ENCODE assay signal across 20 mouse cellular contexts in the genomic region with DNA sequence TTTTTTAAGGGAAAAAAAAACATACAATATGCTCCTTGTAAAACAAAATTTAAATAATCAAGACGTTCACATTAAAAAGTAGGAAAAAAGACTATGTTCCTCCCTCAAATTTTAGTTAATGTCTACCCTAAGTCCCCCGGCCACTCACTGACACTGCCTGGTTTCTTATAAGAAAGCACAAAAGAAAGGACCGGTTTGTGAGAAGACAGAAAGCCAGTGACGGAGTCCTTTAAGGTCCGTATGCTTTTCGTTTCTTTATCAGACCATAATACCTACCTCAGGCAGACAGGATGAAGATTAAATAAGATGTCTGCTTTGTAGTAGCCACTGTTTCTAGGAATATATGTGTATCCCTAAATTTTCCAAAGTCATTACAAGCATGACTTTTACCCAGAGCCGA.
DNase-seq lines count a peak whose midpoint lies in the region; ATAC-seq and TF ChIP-seq lines count a peak whose summit lies in the region.
"Had no signal": no experiment of that assay in that cellular context is flagged by ENCODE, and none has a peak within 500 bp of the region (broad histone marks: within the 10 kb centered on the region; RNA-seq: fewer than 3 reads in every experiment).

No protein-coding gene starts in this region.

- H3K27me3 ChIP-seq in heart, embryonic 10.5 days (ENCODE audit: insufficient read depth, poor library complexity, severe bottlenecking), result no peaks in the 10 kb centered on the region
- no peaks in the 10 kb centered on the region for H3K27me3 ChIP-seq in heart, embryonic 13.5 days (replicated peaks)
- no peaks in the 10 kb centered on the region for H3K27me3 ChIP-seq in heart, adult 2 months (ENCODE audit: control insufficient read depth, insufficient read depth, low read length)
- H3K27me3 ChIP-seq in midbrain, embryonic 11.5 days (ENCODE audit: control insufficient read depth, insufficient read depth, low read length), result no peaks in the 10 kb centered on the region
- no peaks in the 10 kb centered on the region for H3K27me3 ChIP-seq in midbrain, postnatal 0 days (ENCODE audit: insufficient read depth, low read length)
- H3K27me3 ChIP-seq: embryonic facial prominence, embryonic 13.5 days; embryonic facial prominence, embryonic 15.5 days had no signal

- no peak for TF ChIP-seq POLR2A in heart, adult 2 months (IDR thresholded peaks at IDR 0.05; ENCODE audit: insufficient read depth, low read depth, low read length)

- peak overlapping the region; percentile 68 for H3K4me2 ChIP-seq in heart, embryonic 13.5 days
- no peak overlapping the region for H3K4me2 ChIP-seq in midbrain, embryonic 11.5 days
- H3K4me2 ChIP-seq in midbrain, postnatal 0 days (ENCODE audit: low read depth, low read length, poor library complexity, severe bottlenecking), result no peak overlapping the region

- WGBS in heart, embryonic 10.5 days, result 48% methylated on average over 7 of the region's 7 CpGs
- WGBS in heart, embryonic 13.5 days, result 47% methylated on average over 7 of the region's 7 CpGs
- WGBS in heart, adult 2 months, result 74% methylated on average over 7 of the region's 7 CpGs
- 72% methylated on average over 7 of the region's 7 CpGs for WGBS in midbrain, embryonic 11.5 days
- 66% methylated on average over 7 of the region's 7 CpGs for WGBS in midbrain, postnatal 0 days

- no peaks in the 10 kb centered on the region for H3K79me2 ChIP-seq in heart, adult 2 months (replicated peaks; ENCODE audit: control insufficient read depth, insufficient read depth, low read length)

- intact Hi-C loops in heart, postnatal 14 days (cut with DNase I), result loop anchor here (5.0 kb wide), 1 partner anchor 151 kb away; no protein-coding TSS in a partner anchor
- intact Hi-C loops in heart, adult 2 months (cut with DNase I), result loop anchor here (2.0 kb wide), 1 partner anchor 48 kb away; no protein-coding TSS in a partner anchor

- DNase-seq in heart, embryonic 10.5 days (ENCODE audit: low spot score), result no peak
- DNase-seq in heart, postnatal 14 days, result no peak
- DNase-seq in heart, adult 2 months, result no peak
- peak; percentile 70 for DNase-seq in midbrain, embryonic 11.5 days (ENCODE audit: low spot score, missing footprints)
- no peak for DNase-seq in midbrain, postnatal 0 days (ENCODE audit: low spot score)
- DNase-seq: adrenal gland, adult 2 months; adrenal gland, postnatal 10 days; adrenal gland, postnatal 25 days; cerebellum, adult 11 months; cerebellum, adult 18-20 months; cerebellum, adult 8-10 months; cerebellum, adult 9-11 months; cerebellum, postnatal 14 days; cerebellum, postnatal 36 days had no signal

- peaks cover 30% of the 10 kb centered on the region for H3K4me1 ChIP-seq in heart, embryonic 10.5 days
- H3K4me1 ChIP-seq in heart, embryonic 13.5 days, result peaks cover 35% of the 10 kb centered on the region
- H3K4me1 ChIP-seq in heart, adult 2 months (ENCODE audit: control insufficient read depth, insufficient read depth, low read length), result peaks cover 5% of the 10 kb centered on the region
- H3K4me1 ChIP-seq in midbrain, embryonic 11.5 days (ENCODE audit: control insufficient read depth, insufficient read depth, low read length), result 0 out of 2 replicates have a peak, but pooled peaks cover 5% of the 10 kb centered on the region
- H3K4me1 ChIP-seq in midbrain, postnatal 0 days (ENCODE audit: insufficient read depth, low read length), result no peaks in the 10 kb centered on the region; the same call in 1 of the 2 replicates

- no peak for TF ChIP-seq CTCF in heart, adult 2 months (IDR thresholded peaks at IDR 0.05)
- TF ChIP-seq CTCF in midbrain, postnatal 0 days (IDR thresholded peaks at IDR 0.05), result no peak

- no peaks in the 10 kb centered on the region for H3K9me3 ChIP-seq in heart, embryonic 10.5 days
- no peaks in the 10 kb centered on the region for H3K9me3 ChIP-seq in heart, embryonic 13.5 days
- H3K9me3 ChIP-seq in midbrain, embryonic 11.5 days (ENCODE audit: control insufficient read depth, low read length), result no peaks in the 10 kb centered on the region
- no peaks in the 10 kb centered on the region for H3K9me3 ChIP-seq in midbrain, postnatal 0 days (ENCODE audit: low read length)
- H3K9me3 ChIP-seq: embryonic facial prominence, embryonic 13.5 days; embryonic facial prominence, embryonic 15.5 days; forebrain, embryonic 10.5 days; forebrain, embryonic 12.5 days had no signal

- H3K27ac ChIP-seq in heart, embryonic 10.5 days, result peak overlapping the region; percentile 75; the same call in 1 of the 2 replicates
- H3K27ac ChIP-seq in heart, embryonic 13.5 days (replicated peaks), result peak overlapping the region; percentile 59; the same call in 1 of the 2 replicates
- no peak overlapping the region for H3K27ac ChIP-seq in heart, adult 2 months
- H3K27ac ChIP-seq in midbrain, embryonic 11.5 days (ENCODE audit: low read depth, low read length), result no peak overlapping the region
- no peak overlapping the region for H3K27ac ChIP-seq in midbrain, postnatal 0 days (ENCODE audit: low read depth, low read length)
- H3K27ac ChIP-seq: embryonic facial prominence, embryonic 13.5 days; embryonic facial prominence, embryonic 15.5 days; forebrain, embryonic 10.5 days; forebrain, embryonic 12.5 days had no signal

- TF ChIP-seq EP300 in heart, adult 2 months (IDR thresholded peaks at IDR 0.05; ENCODE audit: insufficient read depth, low read depth, low read length), result no peak

- ATAC-seq in heart, embryonic 13.5 days (ENCODE audit: extremely low read depth, insufficient number of reproducible peaks, low FRiP score, low TSS enrichment), result no peak
- no peak for ATAC-seq in midbrain, embryonic 11.5 days (ENCODE audit: low FRiP score)
- ATAC-seq in midbrain, postnatal 0 days (ENCODE audit: low FRiP score), result no peak

- no peak overlapping the region for H3K4me3 ChIP-seq in heart, embryonic 10.5 days
- H3K4me3 ChIP-seq in heart, embryonic 13.5 days, result no peak overlapping the region
- H3K4me3 ChIP-seq in heart, adult 2 months, result no peak overlapping the region
- H3K4me3 ChIP-seq in midbrain, embryonic 11.5 days (ENCODE audit: low read depth, low read length), result no peak overlapping the region
- no peak overlapping the region for H3K4me3 ChIP-seq in midbrain, postnatal 0 days (ENCODE audit: low read depth, low read length)
- H3K4me3 ChIP-seq: embryonic facial prominence, embryonic 13.5 days; embryonic facial prominence, embryonic 15.5 days; erythroblast, embryonic 14.5 days had no signal

- H3K36me3 ChIP-seq in heart, embryonic 10.5 days, result no peaks in the 10 kb centered on the region
- H3K36me3 ChIP-seq in heart, embryonic 13.5 days, result no peaks in the 10 kb centered on the region
- H3K36me3 ChIP-seq in heart, adult 2 months (ENCODE audit: control insufficient read depth, insufficient read depth, low read length), result no peaks in the 10 kb centered on the region
- H3K36me3 ChIP-seq in midbrain, embryonic 11.5 days (ENCODE audit: control insufficient read depth, insufficient read depth, low read length), result no peaks in the 10 kb centered on the region
- no peaks in the 10 kb centered on the region for H3K36me3 ChIP-seq in midbrain, postnatal 0 days (ENCODE audit: insufficient read depth, low read length)
- H3K36me3 ChIP-seq: embryonic facial prominence, embryonic 13.5 days; embryonic facial prominence, embryonic 15.5 days; forebrain, embryonic 10.5 days; forebrain, embryonic 12.5 days had no signal

- no peak overlapping the region for H3K9ac ChIP-seq in heart, embryonic 13.5 days
- no peak overlapping the region for H3K9ac ChIP-seq in heart, adult 2 months (ENCODE audit: low read depth, low read length)
- no peak overlapping the region for H3K9ac ChIP-seq in midbrain, embryonic 11.5 days (ENCODE audit: low read length)
- H3K9ac ChIP-seq in midbrain, postnatal 0 days (replicated peaks; ENCODE audit: low read length, poor library complexity, severe bottlenecking), result no peak overlapping the region
- H3K9ac ChIP-seq: embryonic facial prominence, embryonic 15.5 days; forebrain, embryonic 12.5 days had no signal

Comparison
In these comparisons a context has a peak if more than half of its experiments do, and no peak if none do; other contexts are left out.
1. H3K27ac ChIP-seq: peak in heart, embryonic 10.5 days (single experiment) and heart, embryonic 13.5 days (single experiment); none in heart, adult 2 months (single experiment), midbrain, embryonic 11.5 days (single experiment) and midbrain, postnatal 0 days (single experiment).